Mouse (Mus musculus) hindbrain, embryonic 13.5 days (tissue): Measurements from ENCODE around the gene Hnrnpll. TPM values are rescaled to one million over a fixed set of nuclear protein-coding genes. Genes with fewer than 3 reads are reported as not detected.
A peak's percentile ranks its signal among the peaks of the same experiment; 100 is the strongest.
"Not testable (repeated sequence)": the region's sequence is repeated elsewhere in the genome, so short reads cannot be mapped to it uniquely, and the experiment has no call there.

ENCODE experiments used
- ATAC-seq: fragments of 200-750 bp; cut with Nextera tagmentation; 2 replicates; pipeline ENCODE4 v1.8.0; 2017; ENCODE audit warnings: moderate TSS enrichment; ENCODE audit not compliant: low FRiP score
- H3K27ac ChIP-seq: fragments of 300-500 bp; sonication (generic); 2 replicates; pipeline ENCODE4 v1.5.1; 2015; ENCODE audit warnings: inconsistent platforms, mild to moderate bottlenecking, moderate library complexity
- H3K27me3 ChIP-seq: fragments of 300-500 bp; sonication (generic); 2 replicates; pipeline ENCODE4 v1.6.1; 2015; ENCODE audit warnings: mild to moderate bottlenecking, inconsistent platforms
- H3K36me3 ChIP-seq: fragments of 300-500 bp; sonication (generic); 2 replicates; pipeline ENCODE4 v1.6.1; 2015; ENCODE audit warnings: mild to moderate bottlenecking, inconsistent platforms
- H3K4me1 ChIP-seq: fragments of 300-500 bp; sonication (generic); replicated peaks from 2 replicates; pipeline ENCODE4 v1.6.1; 2015; ENCODE audit warnings: inconsistent platforms
- H3K4me2 ChIP-seq: fragments of 300-500 bp; sonication (generic); 2 replicates; pipeline ENCODE4 v1.6.1; 2015; ENCODE audit warnings: inconsistent platforms, mild to moderate bottlenecking, moderate library complexity
- H3K4me3 ChIP-seq: fragments of 300-500 bp; sonication (generic); 2 replicates; pipeline ENCODE4 v1.5.1; 2015; ENCODE audit warnings: mild to moderate bottlenecking, inconsistent platforms
- H3K9ac ChIP-seq: fragments of 300-500 bp; sonication (generic); 2 replicates; pipeline ENCODE4 v1.6.1; 2015; ENCODE audit warnings: mild to moderate bottlenecking, inconsistent platforms
- H3K9me3 ChIP-seq: fragments of 300-500 bp; sonication (generic); 2 replicates; pipeline ENCODE4 v1.6.1; 2016; ENCODE audit warnings: inconsistent platforms
- WGBS: fragments of 180-500 bp; shearing (Covaris S2); methylation state at CpG from one replicate; pipeline ENCODE4 v1.1.7; 2015; 5-methylcytosine and 5-hydroxymethylcytosine counted together
- polyA plus RNA-seq: library from polyadenylated mRNA; unstranded; fragments of >200 nt; fragmentation: Nextera tagmentation; extraction: Ambion mirVana; gene quantifications from 2 replicates; pipeline ENCODE4 v1.2.1, GENCODE M21; 2015

The Hnrnpll gene
- polyA plus RNA-seq, 1 experiment from 2014 or later = 64.1 TPM

- Histone ChIP-seq H3K9ac (no peak overlapping the region), H3K9me3 (no peaks in the 10 kb centered on the region), H3K4me1 (peaks cover 11% of the 10 kb centered on the region), H3K27me3 (peaks cover 7% of the 10 kb centered on the region; the same call in 1 of the 2 replicates), H3K27ac (no peak overlapping the region), H3K4me3 (no peak overlapping the region), H3K36me3 (no peaks in the 10 kb centered on the region), H3K4me2 (no peak overlapping the region)
- ATAC-seq = no peak
- 90% methylated on average over 8 of the region's 8 CpGs for WGBS
Observed at GRCm38 (mm10) chr17:80014361-80014809, 47.7 kb downstream of the Hnrnpll start.

- Histone ChIP-seq H3K4me3 (no peak overlapping the region), H3K9me3 (no peaks in the 10 kb centered on the region), H3K9ac (no peak overlapping the region), H3K27ac (no peak overlapping the region), H3K27me3 (peaks cover 7% of the 10 kb centered on the region; the same call in 1 of the 2 replicates), H3K36me3 (no peaks in the 10 kb centered on the region), H3K4me2 (no peak overlapping the region), H3K4me1 (peaks cover 21% of the 10 kb centered on the region)
- WGBS = 29% methylated on average over 15 of the region's 15 CpGs
- no peak for ATAC-seq
Observed at GRCm38 (mm10) chr17:80009926-80010325, 52.2 kb downstream of the Hnrnpll start.

- 32% methylated on average over 5 of the region's 5 CpGs for WGBS
- H3K9me3 ChIP-seq = no peaks in the 10 kb centered on the region
- H3K27ac ChIP-seq = peak overlapping the region; percentile 52; the same call in 1 of the 2 replicates
- H3K4me2 ChIP-seq = no peak overlapping the region
- H3K36me3 ChIP-seq = no peaks in the 10 kb centered on the region
- H3K4me1 ChIP-seq = peaks cover 21% of the 10 kb centered on the region
- H3K4me3 ChIP-seq = no peak overlapping the region
- H3K27me3 ChIP-seq = peaks cover 7% of the 10 kb centered on the region; the same call in 1 of the 2 replicates
- no peak overlapping the region for H3K9ac ChIP-seq
- peak; percentile 65 for ATAC-seq
Observed at GRCm38 (mm10) chr17:80008847-80009246, 53.3 kb downstream of the Hnrnpll start.

GRCm38 (mm10) chr17:80004345-80005239 is 57.5 kb downstream of the Hnrnpll start:
- no peak overlapping the region for H3K4me3 ChIP-seq
- H3K36me3 ChIP-seq = no peaks in the 10 kb centered on the region
- H3K27me3 ChIP-seq = no peaks in the 10 kb centered on the region
- no peak overlapping the region for H3K9ac ChIP-seq
- H3K4me1 ChIP-seq = peaks cover 16% of the 10 kb centered on the region
- no peak for ATAC-seq
- no peaks in the 10 kb centered on the region for H3K9me3 ChIP-seq
- WGBS = 50% methylated on average over 17 of the region's 17 CpGs
- no peak overlapping the region for H3K4me2 ChIP-seq
- H3K27ac ChIP-seq = no peak overlapping the region

GRCm38 (mm10) chr17:80003851-80004250 is 58.3 kb downstream of the Hnrnpll start:
- WGBS = 93% methylated on average over 3 of the region's 3 CpGs
- not testable (repeated sequence) for H3K27ac ChIP-seq, H3K36me3 ChIP-seq, H3K9ac ChIP-seq, H3K9me3 ChIP-seq, ATAC-seq, H3K4me3 ChIP-seq, H3K27me3 ChIP-seq, H3K4me2 ChIP-seq
- peaks cover 14% of the 10 kb centered on the region for H3K4me1 ChIP-seq

GRCm38 (mm10) chr17:80002385-80002852 is 59.7 kb downstream of the Hnrnpll start:
- 72% methylated on average over 3 of the region's 3 CpGs for WGBS
- peaks cover 6% of the 10 kb centered on the region for H3K4me1 ChIP-seq
- no peaks in the 10 kb centered on the region for H3K27me3 ChIP-seq
- H3K27ac ChIP-seq = no peak overlapping the region
- H3K9me3 ChIP-seq = no peaks in the 10 kb centered on the region
- H3K36me3 ChIP-seq = no peaks in the 10 kb centered on the region
- no peak for ATAC-seq
- H3K4me2 ChIP-seq = no peak overlapping the region
- no peak overlapping the region for H3K9ac ChIP-seq
- H3K4me3 ChIP-seq = no peak overlapping the region

GRCm38 (mm10) chr17:79999631-80000030 is 62.5 kb downstream of the Hnrnpll start:
- H3K4me1 ChIP-seq = no peaks in the 10 kb centered on the region
- no peak overlapping the region for H3K4me2 ChIP-seq
- no peak overlapping the region for H3K9ac ChIP-seq
- ATAC-seq = no peak
- H3K4me3 ChIP-seq = no peak overlapping the region
- H3K36me3 ChIP-seq = no peaks in the 10 kb centered on the region
- WGBS = 91% methylated on average over 14 of the region's 14 CpGs
- H3K27ac ChIP-seq = no peak overlapping the region
- H3K27me3 ChIP-seq = no peaks in the 10 kb centered on the region
- no peaks in the 10 kb centered on the region for H3K9me3 ChIP-seq

- Histone ChIP-seq H3K4me1 (no peaks in the 10 kb centered on the region), H3K36me3 (no peaks in the 10 kb centered on the region), H3K4me2 (no peak overlapping the region), H3K27ac (no peak overlapping the region), H3K9me3 (no peaks in the 10 kb centered on the region), H3K4me3 (no peak overlapping the region), H3K27me3 (no peaks in the 10 kb centered on the region), H3K9ac (no peak overlapping the region)
- ATAC-seq = no peak
- WGBS = 80% methylated on average over 5 of the region's 5 CpGs
Observed at GRCm38 (mm10) chr17:79998986-79999385, 63.1 kb downstream of the Hnrnpll start.

- Histone ChIP-seq H3K27me3 (no peaks in the 10 kb centered on the region), H3K4me1 (no peaks in the 10 kb centered on the region), H3K4me3 (no peak overlapping the region), H3K4me2 (no peak overlapping the region), H3K9ac (no peak overlapping the region), H3K36me3 (no peaks in the 10 kb centered on the region), H3K9me3 (no peaks in the 10 kb centered on the region), H3K27ac (no peak overlapping the region)
- ATAC-seq = no peak
- WGBS = 88% methylated on average over 3 of the region's 3 CpGs
Observed at GRCm38 (mm10) chr17:79995091-79995691, 66.9 kb downstream of the Hnrnpll start.

- WGBS = 93% methylated on average over 3 of the region's 3 CpGs
- Histone ChIP-seq H3K36me3 (no peaks in the 10 kb centered on the region), H3K9me3 (no peaks in the 10 kb centered on the region), H3K4me3 (no peak overlapping the region), H3K27ac (no peak overlapping the region), H3K27me3 (no peaks in the 10 kb centered on the region), H3K9ac (no peak overlapping the region), H3K4me2 (no peak overlapping the region), H3K4me1 (no peaks in the 10 kb centered on the region)
- no peak for ATAC-seq
Observed at GRCm38 (mm10) chr17:79992114-79992513, 70.0 kb downstream of the Hnrnpll start.

GRCm38 (mm10) chr17:79991166-79991958 is 70.8 kb downstream of the Hnrnpll start:
- ATAC-seq = no peak
- Histone ChIP-seq H3K36me3 (no peaks in the 10 kb centered on the region), H3K4me2 (no peak overlapping the region), H3K9me3 (no peaks in the 10 kb centered on the region), H3K27ac (no peak overlapping the region), H3K27me3 (no peaks in the 10 kb centered on the region), H3K9ac (no peak overlapping the region), H3K4me1 (no peaks in the 10 kb centered on the region), H3K4me3 (no peak overlapping the region)
- WGBS = 84% methylated on average over 12 of the region's 12 CpGs

- WGBS = 85% methylated on average over 7 of the region's 7 CpGs
- no peaks in the 10 kb centered on the region for H3K4me1 ChIP-seq
- H3K27me3 ChIP-seq = no peaks in the 10 kb centered on the region
- H3K4me3 ChIP-seq = no peak overlapping the region
- no peak for ATAC-seq
- no peaks in the 10 kb centered on the region for H3K9me3 ChIP-seq
- H3K36me3 ChIP-seq = no peaks in the 10 kb centered on the region
- no peak overlapping the region for H3K9ac ChIP-seq
- no peak overlapping the region for H3K27ac ChIP-seq
- H3K4me2 ChIP-seq = no peak overlapping the region
Observed at GRCm38 (mm10) chr17:79990161-79990560, 72.0 kb downstream of the Hnrnpll start.
